Mouse (Mus musculus): ENCODE results near the gene Creg1. TPM values are rescaled to one million over a fixed set of nuclear protein-coding genes. Genes with fewer than 3 reads are reported as not detected.
A peak's percentile ranks its signal among the peaks of the same experiment; 100 is the strongest.

The Creg1 gene
- polyA plus RNA-seq, 1 experiment from 2014 or later, result 35.2 TPM

DNA sequence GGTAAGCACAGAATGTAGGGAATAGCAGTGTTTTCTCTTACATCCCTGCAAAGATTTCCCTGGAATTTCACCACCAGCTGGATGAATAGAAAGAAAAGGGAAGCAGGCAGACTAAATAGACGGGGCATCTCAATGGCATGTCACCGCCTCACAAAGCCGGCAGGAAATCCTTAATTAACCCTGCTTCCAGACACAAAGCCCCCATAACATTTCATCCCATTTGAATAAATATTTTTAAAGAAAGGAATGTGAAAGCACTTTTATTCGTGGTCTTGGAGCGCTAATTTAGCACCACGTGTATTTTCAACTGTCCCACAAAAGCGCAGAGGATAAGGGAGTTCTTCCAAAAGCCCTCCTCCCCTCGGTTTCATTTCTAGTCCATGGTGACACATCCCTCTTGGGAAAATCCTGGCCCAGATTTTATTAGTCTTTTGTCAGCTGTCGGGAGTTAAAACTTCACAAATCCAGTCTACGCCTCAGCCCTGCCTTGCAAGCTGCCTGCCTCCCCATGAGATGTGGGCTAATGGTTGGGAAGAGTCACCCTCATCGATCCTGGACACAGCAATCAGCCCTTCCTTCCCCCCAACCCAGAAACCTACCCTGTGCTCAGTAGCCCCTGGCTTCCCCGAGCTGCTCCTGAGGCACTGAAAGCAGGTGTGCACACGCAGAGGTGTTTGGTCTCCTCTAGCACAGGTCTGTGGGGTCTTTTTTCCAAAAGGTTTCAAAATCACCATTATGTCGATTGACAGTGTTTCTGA lies 51.2 kb downstream of the Creg1 start:
- WGBS, result 12% methylated on average over 14 of the region's 14 CpGs
- Histone ChIP-seq H3K27ac (0 out of 2 replicates have a peak overlapping the region, but pooled peaks have one; percentile 38), H3K4me3 (replicated peaks; ENCODE audit: low read length) (no peak overlapping the region), H3K4me1 (replicated peaks; ENCODE audit: control insufficient read depth, insufficient read depth, low read length) (peaks cover 14% of the 10 kb centered on the region), H3K4me2 (replicated peaks) (peak overlapping the region; percentile 10; the same call in 1 of the 2 replicates), H3K9ac (no peak overlapping the region), H3K9me3 (ENCODE audit: control insufficient read depth, low read length) (no peaks in the 10 kb centered on the region), H3K36me3 (replicated peaks; ENCODE audit: control insufficient read depth, insufficient read depth) (no peaks in the 10 kb centered on the region), H3K27me3 (ENCODE audit: control insufficient read depth, insufficient read depth, low read length) (peaks cover 29% of the 10 kb centered on the region)
- DNase-seq (ENCODE audit: low spot score) (no peak), ATAC-seq (ENCODE audit: low FRiP score) (no peak)

DNA sequence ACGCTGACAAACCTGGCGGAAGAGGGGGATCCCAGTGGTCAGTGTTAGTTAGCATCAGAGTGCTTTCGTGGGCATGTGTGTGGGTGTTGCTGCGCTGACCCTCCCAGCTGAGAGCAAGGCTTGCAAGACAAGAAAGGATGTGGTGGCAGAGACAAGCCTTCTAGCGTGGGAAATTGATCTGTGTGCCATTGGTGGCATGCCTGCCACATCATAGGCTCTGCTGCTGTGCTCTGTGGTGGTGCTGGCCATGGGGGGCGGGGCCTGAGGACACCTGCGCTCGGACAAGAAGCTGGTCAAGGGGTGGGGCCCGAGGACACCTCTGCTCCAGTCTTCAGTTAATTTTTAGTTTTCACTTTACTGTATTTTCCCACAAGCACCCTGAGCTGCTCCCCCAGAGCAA lies 52.8 kb downstream of the Creg1 start:
- no peak for ATAC-seq (ENCODE audit: low FRiP score)
- no peak overlapping the region for H3K27ac ChIP-seq
- no peaks in the 10 kb centered on the region for H3K36me3 ChIP-seq (replicated peaks; ENCODE audit: control insufficient read depth, insufficient read depth)
- DNase-seq (ENCODE audit: low spot score), result no peak
- WGBS, result 87% methylated on average over 9 of the region's 9 CpGs
- H3K4me1 ChIP-seq (replicated peaks; ENCODE audit: control insufficient read depth, insufficient read depth, low read length), result peaks cover 14% of the 10 kb centered on the region
- H3K9me3 ChIP-seq (ENCODE audit: control insufficient read depth, low read length), result no peaks in the 10 kb centered on the region
- no peak overlapping the region for H3K4me2 ChIP-seq (replicated peaks)
- peaks cover 27% of the 10 kb centered on the region for H3K27me3 ChIP-seq (ENCODE audit: control insufficient read depth, insufficient read depth, low read length)
- no peak overlapping the region for H3K9ac ChIP-seq
- H3K4me3 ChIP-seq (replicated peaks; ENCODE audit: low read length), result no peak overlapping the region

DNA sequence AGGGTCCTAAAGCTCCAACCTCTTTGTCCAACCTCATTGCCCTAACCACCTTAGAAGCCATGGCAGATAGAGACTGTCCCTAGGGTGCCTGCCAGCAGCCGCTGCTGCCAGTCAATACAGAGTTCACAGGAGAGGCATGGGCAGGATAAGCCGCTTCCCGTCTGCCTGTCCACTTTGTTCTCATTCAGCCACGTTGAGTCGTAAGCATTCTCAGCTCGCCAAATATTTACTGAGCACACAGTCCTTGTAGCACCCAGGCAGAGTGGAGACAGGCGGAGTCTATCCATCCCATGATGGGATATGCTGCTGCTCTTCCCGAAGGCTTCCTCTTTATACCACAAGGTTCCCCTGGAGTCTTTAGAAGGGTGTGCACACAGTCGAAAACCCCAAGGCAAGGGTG lies 53.7 kb downstream of the Creg1 start:
- WGBS, result 59% methylated on average over 9 of the region's 9 CpGs
- H3K27me3 ChIP-seq (ENCODE audit: control insufficient read depth, insufficient read depth, low read length), result peaks cover 18% of the 10 kb centered on the region
- no peaks in the 10 kb centered on the region for H3K36me3 ChIP-seq (replicated peaks; ENCODE audit: control insufficient read depth, insufficient read depth)
- no peak overlapping the region for H3K4me2 ChIP-seq (replicated peaks)
- H3K27ac ChIP-seq, result no peak overlapping the region
- ATAC-seq (ENCODE audit: low FRiP score), result no peak
- H3K4me1 ChIP-seq (replicated peaks; ENCODE audit: control insufficient read depth, insufficient read depth, low read length), result peaks cover 14% of the 10 kb centered on the region
- H3K4me3 ChIP-seq (replicated peaks; ENCODE audit: low read length), result no peak overlapping the region
- DNase-seq (ENCODE audit: low spot score), result no peak
- H3K9ac ChIP-seq, result no peak overlapping the region
- H3K9me3 ChIP-seq (ENCODE audit: control insufficient read depth, low read length), result no peaks in the 10 kb centered on the region

DNA sequence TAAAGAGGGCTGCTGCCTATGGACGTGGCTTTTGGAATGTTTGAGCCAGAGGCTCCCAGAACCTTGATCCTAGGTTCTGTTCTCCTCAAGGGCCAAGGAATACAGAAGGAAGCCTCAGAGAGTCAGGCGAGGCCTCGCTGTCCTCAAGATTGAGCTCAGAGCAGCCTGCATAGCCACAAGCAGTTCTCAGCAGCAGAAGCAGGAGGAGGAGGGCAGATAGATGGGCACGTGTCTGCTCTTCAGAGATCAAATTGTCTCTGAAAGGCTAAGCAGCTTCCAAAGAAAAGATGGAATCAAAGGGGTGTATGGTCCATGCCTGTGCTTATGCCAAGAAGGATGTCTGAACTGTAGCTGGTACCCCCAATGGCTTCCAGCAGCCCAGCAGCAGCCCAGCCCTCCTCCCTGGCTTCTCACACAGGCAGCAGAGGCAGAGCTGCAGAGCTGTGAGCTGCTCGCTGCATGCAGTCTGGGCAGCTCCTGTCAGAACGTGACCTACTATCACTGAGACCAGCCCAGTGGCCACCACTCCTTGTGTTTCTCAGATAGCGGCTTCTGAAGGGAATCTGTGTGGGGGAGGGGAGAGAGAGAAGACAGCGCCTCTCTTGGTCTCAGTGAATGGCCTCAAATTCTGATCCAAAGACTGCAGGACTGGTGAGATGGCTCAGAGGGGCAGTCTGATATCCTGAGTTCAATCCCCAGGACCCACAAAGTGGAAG lies 54.8 kb downstream of the Creg1 start:
- Histone ChIP-seq H3K9ac (no peak overlapping the region), H3K27ac (no peak overlapping the region), H3K4me1 (replicated peaks; ENCODE audit: control insufficient read depth, insufficient read depth, low read length) (peaks cover 14% of the 10 kb centered on the region), H3K9me3 (ENCODE audit: control insufficient read depth, low read length) (no peaks in the 10 kb centered on the region), H3K27me3 (ENCODE audit: control insufficient read depth, insufficient read depth, low read length) (peaks cover 13% of the 10 kb centered on the region), H3K36me3 (replicated peaks; ENCODE audit: control insufficient read depth, insufficient read depth) (no peaks in the 10 kb centered on the region), H3K4me3 (replicated peaks; ENCODE audit: low read length) (no peak overlapping the region), H3K4me2 (replicated peaks) (no peak overlapping the region)
- no peak for DNase-seq (ENCODE audit: low spot score)
- ATAC-seq (ENCODE audit: low FRiP score), result no peak
- 32% methylated on average over 8 of the region's 8 CpGs for WGBS

DNA sequence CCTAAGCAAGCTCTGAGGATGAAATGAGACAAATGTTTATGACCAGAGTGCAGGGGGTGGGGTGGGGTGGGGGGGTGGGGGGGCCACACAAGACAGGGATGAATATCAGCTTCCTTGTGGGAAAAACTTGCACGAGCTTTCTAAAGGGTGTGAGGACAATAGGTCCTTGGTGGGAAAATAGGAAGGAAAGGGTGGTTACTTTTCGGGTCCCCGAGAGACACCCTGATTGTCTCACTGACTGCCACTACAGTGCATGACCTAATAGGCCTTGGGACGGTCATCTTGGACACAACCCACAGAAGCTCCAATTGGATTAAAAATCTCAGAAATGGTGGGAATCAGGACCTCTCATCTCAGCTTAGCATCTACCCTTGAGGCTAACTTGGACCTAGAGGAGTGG lies 55.6 kb downstream of the Creg1 start:
- no peaks in the 10 kb centered on the region for H3K9me3 ChIP-seq (ENCODE audit: control insufficient read depth, low read length)
- WGBS, result 73% methylated on average over 4 of the region's 4 CpGs
- peaks cover 9% of the 10 kb centered on the region for H3K4me1 ChIP-seq (replicated peaks; ENCODE audit: control insufficient read depth, insufficient read depth, low read length)
- peaks cover 13% of the 10 kb centered on the region for H3K27me3 ChIP-seq (ENCODE audit: control insufficient read depth, insufficient read depth, low read length)
- H3K27ac ChIP-seq, result no peak overlapping the region
- no peak overlapping the region for H3K4me3 ChIP-seq (replicated peaks; ENCODE audit: low read length)
- no peak for ATAC-seq (ENCODE audit: low FRiP score)
- H3K4me2 ChIP-seq (replicated peaks), result no peak overlapping the region
- no peaks in the 10 kb centered on the region for H3K36me3 ChIP-seq (replicated peaks; ENCODE audit: control insufficient read depth, insufficient read depth)
- H3K9ac ChIP-seq, result no peak overlapping the region
- no peak for DNase-seq (ENCODE audit: low spot score)

DNA sequence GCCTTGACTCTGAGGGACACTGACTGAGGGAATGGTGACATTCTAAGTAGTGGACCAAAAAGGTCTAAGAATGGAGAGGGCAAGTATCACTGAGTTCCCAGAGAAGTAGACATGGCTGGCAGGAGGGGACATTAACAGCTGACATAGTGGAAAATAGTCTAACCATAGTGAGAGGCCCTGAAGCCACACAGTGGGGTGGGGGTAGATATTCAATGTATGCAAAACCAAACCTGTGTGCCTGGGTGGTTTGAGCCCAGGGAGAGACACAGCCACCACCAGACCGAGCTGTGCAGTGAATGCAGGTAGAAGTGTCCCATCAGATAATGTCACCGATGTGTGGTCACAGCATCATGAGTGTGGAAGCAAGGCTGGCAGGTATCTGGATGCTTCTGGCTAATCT lies 58.5 kb downstream of the Creg1 start:
- peaks cover 10% of the 10 kb centered on the region for H3K27me3 ChIP-seq (ENCODE audit: control insufficient read depth, insufficient read depth, low read length)
- H3K27ac ChIP-seq, result no peak overlapping the region
- WGBS, result 94% methylated on average over 2 of the region's 2 CpGs
- H3K36me3 ChIP-seq (replicated peaks; ENCODE audit: control insufficient read depth, insufficient read depth), result no peaks in the 10 kb centered on the region
- no peak overlapping the region for H3K4me2 ChIP-seq (replicated peaks)
- H3K9me3 ChIP-seq (ENCODE audit: control insufficient read depth, low read length), result no peaks in the 10 kb centered on the region
- no peak overlapping the region for H3K9ac ChIP-seq
- no peak overlapping the region for H3K4me3 ChIP-seq (replicated peaks; ENCODE audit: low read length)
- H3K4me1 ChIP-seq (replicated peaks; ENCODE audit: control insufficient read depth, insufficient read depth, low read length), result no peaks in the 10 kb centered on the region; the same call in 1 of the 2 replicates
- ATAC-seq (ENCODE audit: low FRiP score) (no peak), DNase-seq (ENCODE audit: low spot score) (no peak)

Other genes starting within 250 kb of the Creg1 start
- gene Mpzl1, start 129.2 kb upstream of the Creg1 start, polyA plus RNA-seq (2014; fragmentation: Nextera tagmentation; extraction: Ambion mirVana), result 176 and 179 TPM in 2 replicates
- gene Rcsd1, start 54.0 kb upstream of the Creg1 start, polyA plus RNA-seq (2014; fragmentation: Nextera tagmentation; extraction: Ambion mirVana), result 6.0 and 8.4 TPM in 2 replicates
- 0.54 and 0.90 TPM in 2 replicates for gene Cd247, start 24.9 kb downstream of the Creg1 start, polyA plus RNA-seq (2014; fragmentation: Nextera tagmentation; extraction: Ambion mirVana)
- gene Pou2f1, start 238.9 kb downstream of the Creg1 start, polyA plus RNA-seq (2014; fragmentation: Nextera tagmentation; extraction: Ambion mirVana), result 18.1 and 19.2 TPM in 2 replicates

All from hindbrain, embryonic 14.5 days (tissue).